Mouse (Mus musculus): ENCODE data around the gene Dnmt1.

- TF ChIP-seq GATA1 (IDR thresholded peaks at IDR 0.05; ENCODE audit: borderline replicate concordance, low read length) (no peak), FLI1 (IDR thresholded peaks at IDR 0.05; ENCODE audit: low read length) (no peak)
Observed at GRCm38 (mm10) chr9:20986952-20987686, 27.4 kb upstream of the Dnmt1 start.

Data from megakaryocyte, embryonic 14.5 days (primary cell).